Mouse (Mus musculus) CH12.LX (cell line): Measurements from ENCODE around the gene Kif3b. TPM values are rescaled to one million over a fixed set of nuclear protein-coding genes. Genes with fewer than 3 reads are reported as not detected.

Experiments used
- DNase-seq: peaks from one replicate; pipeline ENCODE4 v3.0.0-alpha.2; 2013; ENCODE audit errors: extremely low read depth
- H3K27ac ChIP-seq: 2 replicates; pipeline ENCODE4 v1.5.1; 2012; ENCODE audit warnings: low read depth, mild to moderate bottlenecking, control low read depth, moderate library complexity; ENCODE audit not compliant: insufficient read depth
- H3K27me3 ChIP-seq: replicated peaks from 2 replicates; pipeline ENCODE3; 2012; ENCODE audit warnings: inconsistent platforms
- H3K36me3 ChIP-seq, 2 experiments: replicated peaks in 1 of 2; 2 replicates each; pipeline versions ENCODE3 to v1.6.1; 2012; ENCODE audit warnings: inconsistent platforms in 1 of 2, low read length in 1 of 2, mild to moderate bottlenecking in 1 of 2, mixed read lengths in 1 of 2, moderate library complexity in 1 of 2; ENCODE audit not compliant: control insufficient read depth in 1 of 2, insufficient read depth in 1 of 2
- H3K4me1 ChIP-seq, 2 experiments: 2 replicates each; pipeline ENCODE4 v1.6.1; 2012; ENCODE audit warnings: inconsistent platforms in 1 of 2, moderate library complexity in 1 of 2; ENCODE audit not compliant: insufficient read depth in 2 of 2, control insufficient read depth in 1 of 2
- H3K4me2 ChIP-seq: 2 replicates; pipeline ENCODE4 v1.6.1; 2012; ENCODE audit warnings: low read depth, mild to moderate bottlenecking, control low read depth; ENCODE audit not compliant: poor library complexity, insufficient read depth, severe bottlenecking
- H3K4me3 ChIP-seq, 3 experiments: fragments of 150-350 bp in 1 of 3; sonication (generic) in 1 of 3; replicated peaks in 1 of 3; 2 replicates each; pipeline versions ENCODE3 to v1.5.1; 2011 to 2012; ENCODE audit warnings: low read depth in 2 of 3, low read length in 2 of 3, mild to moderate bottlenecking in 2 of 3, moderate library complexity in 2 of 3, control low read depth in 1 of 3, improper control_type of control experiment in 1 of 3, inconsistent platforms in 1 of 3, mixed read lengths in 1 of 3; ENCODE audit not compliant: poor library complexity in 1 of 3
- H3K79me2 ChIP-seq: replicated peaks from 2 replicates; pipeline ENCODE4 v1.6.1; 2012; ENCODE audit warnings: mild to moderate bottlenecking, moderate library complexity; ENCODE audit not compliant: control insufficient read depth, poor library complexity, insufficient read depth, severe bottlenecking; ENCODE audit errors: extremely low read depth
- H3K9ac ChIP-seq: 2 replicates; pipeline ENCODE4 v1.6.1; 2012; ENCODE audit warnings: low read depth, mild to moderate bottlenecking, control low read depth, moderate library complexity; ENCODE audit not compliant: insufficient read depth
- H3K9me3 ChIP-seq: replicated peaks from 2 replicates; pipeline ENCODE3; 2012; ENCODE audit warnings: low read length, inconsistent platforms, mixed read lengths
- BHLHE40 ChIP-seq: IDR thresholded peaks from 2 replicates; pipeline ENCODE4 v1.6.1; 2011; ENCODE audit warnings: mild to moderate bottlenecking, low read depth, low read length, improper control_type of control experiment
- CHD1 ChIP-seq: IDR thresholded peaks from 2 replicates; pipeline ENCODE4 v1.6.1; 2012; ENCODE audit warnings: low read depth, low read length, improper control_type of control experiment, inconsistent platforms
- CHD2 ChIP-seq: IDR thresholded peaks from 2 replicates; pipeline ENCODE4 v1.6.1; 2011; ENCODE audit warnings: low read length, improper control_type of control experiment
- E2F4 ChIP-seq: IDR thresholded peaks from 2 replicates; pipeline ENCODE4 v1.6.1; 2011; ENCODE audit warnings: low read depth, low read length, improper control_type of control experiment; ENCODE audit not compliant: insufficient replicate concordance
- ELF1 ChIP-seq: IDR thresholded peaks from 2 replicates; pipeline ENCODE4 v1.6.1; 2014; ENCODE audit warnings: low read depth, mild to moderate bottlenecking, inconsistent platforms, low read length, improper control_type of control experiment
- EP300 ChIP-seq: IDR thresholded peaks from 2 replicates; pipeline ENCODE4 v1.6.1; 2011; ENCODE audit warnings: low read length, improper control_type of control experiment
- ETS1 ChIP-seq: conservative IDR thresholded peaks from 2 replicates; pipeline ENCODE4 v1.6.1; 2012; ENCODE audit warnings: low read depth, mild to moderate bottlenecking, inconsistent platforms, low read length, improper control_type of control experiment, moderate library complexity
- HCFC1 ChIP-seq: IDR thresholded peaks from 2 replicates; pipeline ENCODE4 v1.6.1; 2012; ENCODE audit warnings: low read depth, mild to moderate bottlenecking, inconsistent platforms, low read length, improper control_type of control experiment
- IRF4 ChIP-seq: IDR thresholded peaks from 2 replicates; pipeline ENCODE4 v1.6.1; 2014; ENCODE audit warnings: low read depth, mild to moderate bottlenecking, inconsistent platforms, low read length, improper control_type of control experiment
- JUN ChIP-seq: IDR thresholded peaks from 2 replicates; pipeline ENCODE4 v1.6.1; 2011; ENCODE audit warnings: low read depth, mild to moderate bottlenecking, low read length, improper control_type of control experiment, moderate library complexity; ENCODE audit not compliant: insufficient read depth
- KAT2A ChIP-seq: IDR thresholded peaks from 2 replicates; pipeline ENCODE4 v1.6.1; 2012; ENCODE audit warnings: low read length, improper control_type of control experiment, inconsistent platforms; ENCODE audit not compliant: insufficient replicate concordance
- MAFK ChIP-seq: IDR thresholded peaks from 2 replicates; pipeline ENCODE4 v1.6.1; 2011; ENCODE audit warnings: low read length, improper control_type of control experiment; ENCODE audit not compliant: insufficient replicate concordance
- MAX ChIP-seq: IDR thresholded peaks from 2 replicates; pipeline ENCODE4 v1.6.1; 2011; ENCODE audit warnings: low read length, improper control_type of control experiment
- MAZ ChIP-seq: IDR thresholded peaks from 2 replicates; pipeline ENCODE4 v1.6.1; 2012; ENCODE audit warnings: low read depth, mild to moderate bottlenecking, inconsistent platforms, low read length, improper control_type of control experiment, moderate library complexity
- MEF2A ChIP-seq: IDR thresholded peaks from 2 replicates; pipeline ENCODE4 v1.6.1; 2014; ENCODE audit warnings: low read depth, mild to moderate bottlenecking, inconsistent platforms, low read length, improper control_type of control experiment, borderline replicate concordance
- MXI1 ChIP-seq: IDR thresholded peaks from 2 replicates; pipeline ENCODE4 v1.6.1; 2011; ENCODE audit warnings: mild to moderate bottlenecking, low read depth, low read length, improper control_type of control experiment
- MYC ChIP-seq: IDR thresholded peaks from 2 replicates; pipeline ENCODE4 v1.6.1; 2011; ENCODE audit warnings: low read depth, mild to moderate bottlenecking, improper control_type of control experiment, low read length
- NELFE ChIP-seq: IDR thresholded peaks from 2 replicates; pipeline ENCODE4 v1.6.1; 2011; ENCODE audit warnings: low read depth, low read length, improper control_type of control experiment
- PAX5 ChIP-seq: IDR thresholded peaks from 2 replicates; pipeline ENCODE4 v1.6.1; 2012; ENCODE audit warnings: low read length, inconsistent platforms, mixed read lengths
- RAD21 ChIP-seq: IDR thresholded peaks from 2 replicates; pipeline ENCODE4 v1.6.1; 2011; ENCODE audit warnings: low read depth, mild to moderate bottlenecking, low read length, improper control_type of control experiment, moderate library complexity
- SIN3A ChIP-seq: IDR thresholded peaks from 2 replicates; pipeline ENCODE4 v1.6.1; 2012; ENCODE audit warnings: low read length, improper control_type of control experiment, inconsistent platforms
- SMC3 ChIP-seq: IDR thresholded peaks from 2 replicates; pipeline ENCODE4 v1.6.1; 2011; ENCODE audit warnings: low read depth, low read length, improper control_type of control experiment
- TBP ChIP-seq: conservative IDR thresholded peaks from 2 replicates; pipeline ENCODE4 v1.6.1; 2011; ENCODE audit warnings: low read depth, low read length, improper control_type of control experiment
- TCF12 ChIP-seq: IDR thresholded peaks from 2 replicates; pipeline ENCODE4 v1.6.1; 2014; ENCODE audit warnings: low read depth, mild to moderate bottlenecking, inconsistent platforms, low read length, improper control_type of control experiment
- USF1 ChIP-seq: IDR thresholded peaks from 2 replicates; pipeline ENCODE4 v1.6.1; 2014; ENCODE audit warnings: low read depth, mild to moderate bottlenecking, inconsistent platforms, low read length, improper control_type of control experiment
- USF2 ChIP-seq: conservative IDR thresholded peaks from 2 replicates; pipeline ENCODE4 v1.6.1; 2011; ENCODE audit warnings: low read depth, low read length, improper control_type of control experiment
- ZKSCAN1 ChIP-seq: IDR thresholded peaks from 2 replicates; pipeline ENCODE4 v1.6.1; 2012; ENCODE audit warnings: low read depth, inconsistent platforms, low read length, improper control_type of control experiment, borderline replicate concordance
- ZMIZ1 ChIP-seq: IDR thresholded peaks from 2 replicates; pipeline ENCODE4 v1.6.1; 2012; ENCODE audit warnings: low read depth, mild to moderate bottlenecking, inconsistent platforms, low read length, improper control_type of control experiment
- ZNF384 ChIP-seq: IDR thresholded peaks from 2 replicates; pipeline ENCODE4 v1.6.1; 2012; ENCODE audit warnings: low read depth, low read length, improper control_type of control experiment, inconsistent platforms
- dilution Hi-C: fragments of 300-500 bp; cut with MboI; formaldehyde crosslinking; loops from 2 replicates; pipeline ENCODE4 v1.14.3; 2020; ENCODE audit warnings: low sequenced_read_pairs; ENCODE audit not compliant: extremely low pct_unique_long_range_greater_than_20kb, extremely low pct_ligation_motif_present
- in situ Hi-C: fragments of 300-500 bp; cut with MboI; formaldehyde crosslinking; loops from 3 replicates; pipeline ENCODE4 v1.14.3; 2019; ENCODE audit warnings: low sequenced_read_pairs, low pct_ligation_motif_present, low pct_unique_long_range_greater_than_20kb, mixed read lengths
- polyA plus RNA-seq: library from polyadenylated mRNA; unstranded; fragments of >175 nt; gene quantifications from 2 replicates; pipeline ENCODE4 v1.2.1, GENCODE M21; 2012; ENCODE audit warnings: low read depth; ENCODE audit not compliant: insufficient read length
- total RNA-seq, 2 experiments: library from RNA; depleted of rRNA; stranded (reverse); fragments of 300-350 nt in 1 of 2; fragments of >200 nt in 1 of 2; gene quantifications; 2 replicates each; pipeline ENCODE4 v1.2.3; 2012 to 2014

The Kif3b gene
- total and polyA plus RNA-seq, 3 experiments = 8.5 to 16.5 (median 10.6) TPM

DNA sequence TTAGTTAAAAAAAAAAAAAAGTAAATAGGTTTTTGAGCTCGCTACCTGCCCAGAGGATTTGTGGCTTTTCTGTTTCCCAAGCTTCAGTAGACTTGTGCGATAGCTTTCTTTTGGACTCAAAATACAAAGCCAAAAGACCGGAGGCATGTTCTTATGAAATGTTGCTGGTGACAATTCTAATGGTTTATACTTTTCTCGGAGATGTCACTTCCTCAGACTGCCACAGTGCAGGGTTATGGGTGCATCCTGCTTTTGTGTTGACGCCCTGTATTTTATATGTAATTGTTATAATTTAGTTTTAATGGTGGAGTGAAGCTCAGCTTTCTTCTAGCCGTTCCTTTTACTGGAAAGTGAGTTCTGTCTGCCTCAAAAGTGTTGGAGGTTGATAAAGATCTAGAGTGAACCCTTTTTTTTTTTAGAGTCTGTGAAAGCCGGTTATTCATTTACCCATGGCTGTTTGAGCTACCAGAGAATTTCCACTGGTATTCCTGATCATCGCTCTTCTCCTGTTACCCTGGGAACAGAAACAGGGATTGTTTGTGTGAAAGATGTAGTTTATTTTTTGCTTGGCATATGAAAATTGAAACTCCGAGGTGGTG is 56.1 kb downstream of the Kif3b start:
- TF ChIP-seq PAX5 (no peak), MAX (peak; percentile 60; the same call in 1 of the 2 replicates), TCF12 (0 out of 2 replicates have a peak, but pooled peaks have one; percentile 25), KAT2A (0 out of 2 replicates have a peak, but pooled peaks have one; percentile 38), TBP (no peak), MAZ (0 out of 2 replicates have a peak, but pooled peaks have one; percentile 45), MAFK (no peak), MXI1 (peak; percentile 79), ZNF384 (peak; percentile 36; the same call in 1 of the 2 replicates), EP300 (peak; percentile 24; the same call in 1 of the 2 replicates), MYC (0 out of 2 replicates have a peak, but pooled peaks have one; percentile 38), CHD2 (peak; percentile 45; the same call in 1 of the 2 replicates), ELF1 (no peak), NELFE (no peak), MEF2A (no peak), RAD21 (no peak), SMC3 (no peak), CHD1 (peak; percentile 95), E2F4 (no peak), IRF4 (0 out of 2 replicates have a peak, but pooled peaks have one; percentile 3), HCFC1 (peak; percentile 37), SIN3A (peak; percentile 56), BHLHE40 (no peak), USF1 (no peak), ZMIZ1 (no peak), ETS1 (no peak), ZKSCAN1 (no peak), JUN (no peak), USF2 (no peak)
- Histone ChIP-seq H3K27me3 (no peaks in the 10 kb centered on the region), H3K4me1 (peaks cover 4 to 38% of the 10 kb centered on the region in 2 experiments; a peak in 3 of 4 replicates), H3K36me3 (peaks cover 3 to 6% of the 10 kb centered on the region in 2 experiments), H3K4me2 (peak overlapping the region; percentile 99), H3K79me2 (peaks cover 60% of the 10 kb centered on the region), H3K4me3 (peak overlapping the region; percentile 82 to 94 (median 94)), H3K27ac (peak overlapping the region; percentile 87; the same call in 1 of the 2 replicates), H3K9me3 (no peaks in the 10 kb centered on the region), H3K9ac (peak overlapping the region; percentile 98)
- dilution Hi-C loops (no loop called here), in situ Hi-C loops (no loop called here)
- no peak for DNase-seq
